Mouse (Mus musculus): ENCODE data around the gene Alpk3. TPM values are rescaled to one million over a fixed set of nuclear protein-coding genes. Genes with fewer than 3 reads are reported as not detected.

Gene Alpk3
- polyA plus RNA-seq, 1 experiment from 2014 or later: 30.2 TPM

DNA sequence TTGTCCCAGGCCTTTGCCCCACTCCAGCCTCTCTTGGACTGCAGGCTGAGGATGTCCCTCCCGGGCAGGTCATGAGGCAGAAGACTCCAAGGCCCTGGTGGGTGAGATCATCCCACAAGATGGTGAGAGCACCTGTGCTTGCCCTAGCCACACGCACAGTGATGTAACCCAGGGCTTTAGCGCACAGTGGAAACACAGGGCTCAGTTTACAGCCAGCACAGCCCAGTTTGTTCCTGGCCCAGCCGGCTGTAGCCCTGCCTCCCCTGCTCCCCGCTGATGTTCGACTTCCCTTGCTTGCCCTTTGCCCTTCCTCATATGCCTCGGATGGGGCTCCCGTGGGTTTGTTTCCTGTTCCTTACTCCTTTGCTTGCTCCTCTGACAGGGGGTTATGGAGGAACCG lies 17.1 kb downstream of the Alpk3 start:
- peak; percentile 12; the same call in 1 of the 2 replicates for ATAC-seq (ENCODE audit: insufficient number of reproducible peaks, low FRiP score)
- peak overlapping the region; percentile 48; the same call in 1 of the 2 replicates for H3K9ac ChIP-seq

DNA sequence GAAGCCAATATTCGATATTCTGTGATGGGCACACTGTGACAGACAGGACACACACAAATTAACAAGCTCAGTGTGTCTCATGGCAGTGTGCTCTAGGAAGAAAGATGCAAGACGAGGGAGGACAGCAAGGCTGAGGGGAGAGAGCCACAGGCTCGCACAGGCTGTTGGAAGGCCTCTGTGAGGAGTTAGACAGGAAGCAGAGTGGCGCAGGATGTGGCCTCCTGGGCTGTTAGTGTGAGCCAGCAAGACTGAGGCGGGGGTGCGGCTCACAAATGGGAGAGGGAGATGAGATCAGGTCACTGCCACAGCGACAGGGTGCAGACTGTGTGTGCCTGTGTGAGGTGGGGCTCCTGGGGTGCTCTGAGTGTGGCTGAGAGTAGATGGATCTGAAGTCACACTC lies 17.9 kb downstream of the Alpk3 start:
- H3K4me2 ChIP-seq: no peak overlapping the region

More for the DNA sequence above, 17.1 kb downstream of the Alpk3 start:
- Histone ChIP-seq H3K36me3 (peaks cover 58% of the 10 kb centered on the region), H3K4me2 (no peak overlapping the region), H3K4me1 (replicated peaks) (peaks cover 85% of the 10 kb centered on the region), H3K27me3 (replicated peaks) (no peaks in the 10 kb centered on the region), H3K9me3 (replicated peaks) (0 out of 2 replicates have a peak, but pooled peaks cover 2% of the 10 kb centered on the region), H3K4me3 (no peak overlapping the region), H3K27ac (ENCODE audit: poor library complexity, severe bottlenecking) (peak overlapping the region; percentile 96)
- 57% methylated on average over 9 of the region's 9 CpGs for WGBS

DNA sequence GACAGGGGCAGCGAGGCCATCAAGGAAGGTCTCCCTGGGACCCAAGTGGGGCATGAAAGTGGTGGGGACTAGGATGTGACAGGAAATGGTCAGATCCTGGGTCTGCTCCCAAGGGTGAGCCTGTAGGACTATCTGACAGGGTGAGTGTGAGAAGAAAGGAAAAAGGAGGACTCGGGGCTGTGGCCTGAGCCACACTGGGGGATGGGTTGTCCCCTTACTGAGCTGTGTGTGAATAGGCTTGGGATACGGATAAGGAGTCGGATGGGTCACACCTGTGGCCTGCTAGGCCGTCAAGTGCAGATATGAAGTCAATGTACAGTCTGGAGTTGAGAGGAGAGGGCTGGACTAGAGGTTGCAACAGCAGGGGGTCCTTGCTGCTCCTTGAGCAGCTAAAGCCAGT lies 18.3 kb downstream of the Alpk3 start:
- Histone ChIP-seq H3K4me2 (no peak overlapping the region), H3K4me1 (replicated peaks) (peaks cover 90% of the 10 kb centered on the region), H3K9ac (peak overlapping the region; percentile 26), H3K36me3 (peaks cover 50% of the 10 kb centered on the region), H3K27me3 (replicated peaks) (no peaks in the 10 kb centered on the region), H3K4me3 (no peak overlapping the region), H3K27ac (ENCODE audit: poor library complexity, severe bottlenecking) (peak overlapping the region; percentile 96), H3K9me3 (replicated peaks) (0 out of 2 replicates have a peak, but pooled peaks cover 2% of the 10 kb centered on the region)
- WGBS: 51% methylated on average over 5 of the region's 5 CpGs
- no peak for ATAC-seq (ENCODE audit: insufficient number of reproducible peaks, low FRiP score)

More for the DNA sequence above, 17.9 kb downstream of the Alpk3 start:
- Histone ChIP-seq H3K27me3 (replicated peaks) (no peaks in the 10 kb centered on the region), H3K27ac (ENCODE audit: poor library complexity, severe bottlenecking) (peak overlapping the region; percentile 96), H3K4me3 (no peak overlapping the region), H3K9ac (peak overlapping the region; percentile 26), H3K9me3 (replicated peaks) (0 out of 2 replicates have a peak, but pooled peaks cover 2% of the 10 kb centered on the region), H3K36me3 (peaks cover 52% of the 10 kb centered on the region), H3K4me1 (replicated peaks) (peaks cover 90% of the 10 kb centered on the region)
- 40% methylated on average over 7 of the region's 7 CpGs for WGBS
- no peak for ATAC-seq (ENCODE audit: insufficient number of reproducible peaks, low FRiP score)

- 0 out of 2 replicates have a peak, but pooled peaks cover 2% of the 10 kb centered on the region for H3K9me3 ChIP-seq (replicated peaks)
- H3K4me3 ChIP-seq: no peak overlapping the region
- peak overlapping the region; percentile 5; the same call in 1 of the 2 replicates for H3K4me2 ChIP-seq
- 36% methylated on average over 6 of the region's 6 CpGs for WGBS
- H3K4me1 ChIP-seq (replicated peaks): peaks cover 83% of the 10 kb centered on the region
- peaks cover 41% of the 10 kb centered on the region for H3K36me3 ChIP-seq
- peak overlapping the region; percentile 49; the same call in 1 of the 2 replicates for H3K9ac ChIP-seq
- H3K27ac ChIP-seq (ENCODE audit: poor library complexity, severe bottlenecking): peak overlapping the region; percentile 96
- peak; percentile 49 for ATAC-seq (ENCODE audit: insufficient number of reproducible peaks, low FRiP score)
- H3K27me3 ChIP-seq (replicated peaks): no peaks in the 10 kb centered on the region
These were observed 19.6 kb downstream of the Alpk3 start for GRCm38 (mm10) chr7:81077009-81077408.

DNA sequence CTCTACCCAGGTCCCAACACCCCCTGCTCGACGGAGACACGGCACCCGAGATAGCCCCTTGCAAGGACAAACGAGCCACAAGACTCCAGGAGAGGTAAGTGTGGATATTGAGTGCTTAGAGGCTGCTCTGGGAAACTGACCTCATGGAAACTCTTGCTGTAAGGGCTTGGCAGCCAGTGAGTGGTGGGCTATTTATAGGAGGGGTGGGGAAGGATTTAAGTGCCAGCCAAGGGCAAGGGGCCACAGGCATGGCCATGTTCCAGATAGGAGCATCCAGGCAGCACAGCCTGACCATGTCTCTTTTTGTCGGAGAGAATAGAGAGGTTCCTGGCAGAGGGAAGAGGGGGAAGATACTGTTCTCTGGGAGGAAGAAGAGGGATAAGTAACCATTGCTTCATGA lies 21.3 kb downstream of the Alpk3 start:
- peak; percentile 41 for ATAC-seq (ENCODE audit: insufficient number of reproducible peaks, low FRiP score)
- H3K9me3 ChIP-seq (replicated peaks): no peaks in the 10 kb centered on the region
- 39% methylated on average over 6 of the region's 6 CpGs for WGBS
- no peak overlapping the region for H3K9ac ChIP-seq
- H3K36me3 ChIP-seq: peaks cover 35% of the 10 kb centered on the region
- no peaks in the 10 kb centered on the region for H3K27me3 ChIP-seq (replicated peaks)
- peak overlapping the region; percentile 96 for H3K27ac ChIP-seq (ENCODE audit: poor library complexity, severe bottlenecking)
- peaks cover 69% of the 10 kb centered on the region for H3K4me1 ChIP-seq (replicated peaks)
- H3K4me2 ChIP-seq: peak overlapping the region; percentile 13; the same call in 1 of the 2 replicates
- H3K4me3 ChIP-seq: no peak overlapping the region

DNA sequence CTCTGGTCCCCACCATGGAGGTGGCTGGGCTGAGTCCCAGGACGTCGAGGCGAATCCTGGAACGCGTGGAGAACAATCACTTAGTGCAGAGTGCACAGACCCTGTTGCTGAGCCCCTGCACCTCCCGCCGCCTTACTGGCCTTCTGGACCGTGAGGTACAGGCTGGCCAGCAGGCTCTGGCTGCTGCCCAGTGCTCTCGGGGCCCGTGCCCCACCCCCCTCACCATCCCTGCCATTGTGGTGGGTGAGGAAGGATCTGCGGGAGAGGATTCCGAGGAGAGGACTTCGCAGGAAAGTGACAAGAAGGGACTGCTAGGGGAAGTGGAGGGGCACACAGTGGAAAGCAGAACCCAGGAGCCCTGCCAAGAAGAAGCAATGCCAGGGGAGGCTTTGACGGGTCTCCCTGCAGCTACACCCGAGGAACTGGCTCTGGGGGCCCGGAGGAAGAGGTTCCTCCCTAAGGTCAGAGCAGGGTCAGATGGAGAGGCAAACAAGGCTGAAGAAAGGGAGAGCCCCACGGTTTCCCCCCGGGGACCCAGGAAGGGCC lies 36.1 kb downstream of the Alpk3 start:
- Histone ChIP-seq H3K4me2 (no peak overlapping the region), H3K4me3 (no peak overlapping the region), H3K27ac (ENCODE audit: poor library complexity, severe bottlenecking) (peak overlapping the region; percentile 72), H3K36me3 (peaks cover 68% of the 10 kb centered on the region), H3K4me1 (replicated peaks) (peaks cover 21% of the 10 kb centered on the region), H3K9ac (peak overlapping the region; percentile 66), H3K9me3 (replicated peaks) (no peaks in the 10 kb centered on the region), H3K27me3 (replicated peaks) (no peaks in the 10 kb centered on the region)
- WGBS: 57% methylated on average over 18 of the region's 18 CpGs
- peak; percentile 15; the same call in 1 of the 2 replicates for ATAC-seq (ENCODE audit: insufficient number of reproducible peaks, low FRiP score)

GRCm38 (mm10) chr7:81094104-81094757 lies 36.8 kb downstream of the Alpk3 start:
- H3K9me3 ChIP-seq (replicated peaks): no peaks in the 10 kb centered on the region
- WGBS: 46% methylated on average over 6 of the region's 6 CpGs
- peaks cover 21% of the 10 kb centered on the region for H3K4me1 ChIP-seq (replicated peaks)
- H3K27ac ChIP-seq (ENCODE audit: poor library complexity, severe bottlenecking): peak overlapping the region; percentile 72
- no peaks in the 10 kb centered on the region for H3K27me3 ChIP-seq (replicated peaks)
- H3K9ac ChIP-seq: peak overlapping the region; percentile 66
- ATAC-seq (ENCODE audit: insufficient number of reproducible peaks, low FRiP score): no peak
- no peak overlapping the region for H3K4me2 ChIP-seq
- peaks cover 72% of the 10 kb centered on the region for H3K36me3 ChIP-seq
- H3K4me3 ChIP-seq: no peak overlapping the region

- no peak overlapping the region for H3K27ac ChIP-seq (ENCODE audit: poor library complexity, severe bottlenecking)
- H3K4me2 ChIP-seq: no peak overlapping the region
- 90% methylated on average over 5 of the region's 5 CpGs for WGBS
- H3K27me3 ChIP-seq (replicated peaks): no peaks in the 10 kb centered on the region
- ATAC-seq (ENCODE audit: insufficient number of reproducible peaks, low FRiP score): no peak
- H3K4me3 ChIP-seq: no peak overlapping the region
- no peak overlapping the region for H3K9ac ChIP-seq
- H3K36me3 ChIP-seq: peaks cover 84% of the 10 kb centered on the region
- H3K9me3 ChIP-seq (replicated peaks): no peaks in the 10 kb centered on the region
- H3K4me1 ChIP-seq (replicated peaks): no peaks in the 10 kb centered on the region
These were observed 42.9 kb downstream of the Alpk3 start for GRCm38 (mm10) chr7:81100341-81100740.

DNA sequence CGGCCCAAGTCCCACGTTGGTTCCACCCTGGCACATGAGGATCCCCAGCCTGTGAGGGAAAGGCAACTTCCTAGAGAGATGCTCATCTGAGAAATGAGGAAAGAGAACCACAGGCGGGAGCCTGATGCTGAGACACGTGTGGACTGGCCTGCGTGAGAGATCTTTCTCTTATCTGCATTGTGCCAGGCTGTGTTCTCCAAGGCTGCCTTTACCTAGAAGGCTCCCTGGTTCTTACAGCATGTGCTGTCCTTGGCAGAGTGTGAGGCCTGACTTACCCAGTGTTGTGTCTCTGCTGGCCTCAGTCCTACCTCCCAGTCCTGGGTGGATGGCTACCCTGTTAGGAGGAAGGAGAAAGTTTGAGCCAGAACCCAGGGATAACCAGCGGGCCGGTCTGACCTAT lies 45.5 kb downstream of the Alpk3 start:
- Histone ChIP-seq H3K4me2 (no peak overlapping the region), H3K36me3 (peaks cover 71% of the 10 kb centered on the region)

DNA sequence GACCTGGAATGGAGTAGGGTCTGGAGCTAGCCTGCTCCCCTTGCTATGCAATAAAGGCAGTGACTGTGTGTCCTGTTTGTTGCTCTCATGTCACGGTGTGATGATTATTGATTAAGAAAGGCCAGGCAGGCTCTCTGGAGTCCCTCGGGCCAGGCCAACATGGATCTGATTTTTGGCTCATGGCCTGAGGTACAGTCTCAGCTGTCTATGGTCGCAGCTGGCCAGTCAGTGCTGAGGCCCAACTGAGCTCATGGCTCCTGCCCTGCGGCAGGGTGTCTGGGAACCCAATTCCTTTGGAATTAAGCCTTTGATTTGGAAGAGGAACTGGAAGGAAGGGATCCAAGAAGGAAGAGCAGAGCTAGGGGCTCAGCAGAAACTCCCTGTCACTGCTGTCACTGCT lies 48.1 kb downstream of the Alpk3 start:
- Histone ChIP-seq H3K27ac (ENCODE audit: poor library complexity, severe bottlenecking) (no peak overlapping the region), H3K27me3 (replicated peaks) (no peaks in the 10 kb centered on the region), H3K4me2 (no peak overlapping the region), H3K9me3 (replicated peaks) (no peaks in the 10 kb centered on the region), H3K4me1 (replicated peaks) (peaks cover 12% of the 10 kb centered on the region), H3K9ac (no peak overlapping the region), H3K4me3 (no peak overlapping the region), H3K36me3 (peaks cover 44% of the 10 kb centered on the region)
- 77% methylated on average over 4 of the region's 4 CpGs for WGBS
- no peak for ATAC-seq (ENCODE audit: insufficient number of reproducible peaks, low FRiP score)

More for the DNA sequence above, 45.5 kb downstream of the Alpk3 start:
- 79% methylated on average over 7 of the region's 7 CpGs for WGBS
- no peak overlapping the region for H3K27ac ChIP-seq (ENCODE audit: poor library complexity, severe bottlenecking)
- no peak for ATAC-seq (ENCODE audit: insufficient number of reproducible peaks, low FRiP score)
- no peak overlapping the region for H3K9ac ChIP-seq
- no peak overlapping the region for H3K4me3 ChIP-seq
- H3K4me1 ChIP-seq (replicated peaks): no peaks in the 10 kb centered on the region
- no peaks in the 10 kb centered on the region for H3K27me3 ChIP-seq (replicated peaks)
- H3K9me3 ChIP-seq (replicated peaks): no peaks in the 10 kb centered on the region

DNA sequence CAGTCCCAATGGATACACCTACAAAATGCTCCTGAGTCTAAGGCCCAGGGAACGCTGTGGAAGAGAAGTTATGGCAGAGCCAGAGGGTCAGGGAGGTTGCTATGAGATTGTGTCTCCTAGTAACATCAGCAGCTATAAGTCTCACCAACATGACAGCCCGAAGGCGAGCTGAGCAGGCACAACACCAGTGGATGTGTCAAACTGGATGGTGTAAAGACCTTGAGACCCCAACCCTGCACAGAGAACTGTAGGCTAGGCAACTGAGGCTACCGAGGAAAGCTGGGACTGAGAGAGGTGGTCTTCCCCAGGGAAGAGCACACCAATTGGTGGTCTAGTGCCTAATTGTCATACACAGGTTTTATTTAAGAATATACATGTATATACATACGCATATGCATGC lies 50.8 kb downstream of the Alpk3 start:
- Histone ChIP-seq H3K4me2 (no peak overlapping the region), H3K9me3 (replicated peaks) (no peaks in the 10 kb centered on the region), H3K4me1 (replicated peaks) (peaks cover 23% of the 10 kb centered on the region), H3K27ac (ENCODE audit: poor library complexity, severe bottlenecking) (no peak overlapping the region), H3K9ac (no peak overlapping the region), H3K4me3 (no peak overlapping the region), H3K27me3 (replicated peaks) (no peaks in the 10 kb centered on the region), H3K36me3 (peaks cover 24% of the 10 kb centered on the region)
- ATAC-seq (ENCODE audit: insufficient number of reproducible peaks, low FRiP score): no peak
- WGBS: 78% methylated on average over 5 of the region's 5 CpGs
